Mouse (Mus musculus): ENCODE data around the gene Rictor. TPM values are rescaled to one million over a fixed set of nuclear protein-coding genes. Genes with fewer than 3 reads are reported as not detected.

The Rictor gene
- total and polyA plus RNA-seq, 3 experiments, result 10.3 to 10.6 TPM; not detected in 1

- peaks cover 74% of the 10 kb centered on the region for H3K79me2 ChIP-seq (ENCODE audit: control insufficient read depth, insufficient read depth, low read length, poor library complexity)
- H3K4me3 ChIP-seq (ENCODE audit: control insufficient read depth in 1 of 2, insufficient read depth in 1 of 2, low read depth in 2 of 2, low read length in 2 of 2), result no peak overlapping the region; a peak in 1 of 4 replicates
- peaks cover 25 to 40% of the 10 kb centered on the region in 2 experiments for H3K4me1 ChIP-seq (ENCODE audit: control insufficient read depth in 1 of 2, insufficient read depth in 2 of 2, low read length in 2 of 2)
Measured at GRCm38 (mm10) chr15:6710341-6710740, 2.2 kb downstream of the Rictor start.

DNA sequence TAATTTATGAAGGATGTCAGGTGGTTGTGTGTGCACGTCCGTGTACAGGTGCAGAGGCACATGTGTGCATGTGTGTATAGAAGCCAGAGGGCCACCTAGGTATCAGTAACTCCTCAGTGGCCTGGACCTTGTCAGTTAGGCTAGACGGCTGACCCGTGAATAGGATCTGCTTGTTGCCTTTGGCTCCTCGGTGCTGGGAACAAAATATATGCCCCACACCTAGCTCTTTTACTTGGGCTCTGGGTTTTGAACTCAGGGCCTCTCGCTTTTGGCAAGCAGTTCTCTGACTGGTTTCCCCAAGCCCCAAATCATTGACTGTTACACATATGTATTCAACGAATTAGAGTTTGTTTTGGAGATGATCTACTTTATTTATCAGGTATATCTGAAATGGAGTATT lies 3.0 kb downstream of the Rictor start:
- no peak for TF ChIP-seq ZNF384 (IDR thresholded peaks at IDR 0.05; ENCODE audit: low read depth, low read length)
- TF ChIP-seq POLR2AphosphoS5 (IDR thresholded peaks at IDR 0.05; ENCODE audit: borderline replicate concordance, low read depth, low read length), result no peak
- TF ChIP-seq KAT2A (conservative IDR thresholded peaks at IDR 0.05; ENCODE audit: low read depth, low read length), result no peak
- TF ChIP-seq RAD21 (IDR thresholded peaks at IDR 0.05; ENCODE audit: low read depth, low read length), result no peak
- no peak for TF ChIP-seq TAL1 (IDR thresholded peaks at IDR 0.05; ENCODE audit: low read length)
- TF ChIP-seq MYB (IDR thresholded peaks at IDR 0.05; ENCODE audit: low read depth, low read length), result no peak
- TF ChIP-seq USF1 (IDR thresholded peaks at IDR 0.05; ENCODE audit: low read depth, low read length), result no peak
- no peak for TF ChIP-seq MAX (IDR thresholded peaks at IDR 0.05; ENCODE audit: low read length)
- TF ChIP-seq SIN3A (IDR thresholded peaks at IDR 0.05; ENCODE audit: low read length), result no peak
- TF ChIP-seq POLR2AphosphoS2 (IDR thresholded peaks at IDR 0.05; ENCODE audit: low read length), result no peak
- TF ChIP-seq CHD1 (IDR thresholded peaks at IDR 0.05; ENCODE audit: low read depth, low read length), result no peak
- no peak for TF ChIP-seq NRF1 (IDR thresholded peaks at IDR 0.05; ENCODE audit: insufficient read depth, low read depth, low read length, poor library complexity, severe bottlenecking)
- no peak overlapping the region for H3K27ac ChIP-seq (ENCODE audit: control insufficient read depth, low read depth, low read length)
- DNase-seq (ENCODE audit: low read depth, low spot score), result no peak
- peaks cover 20 to 36% of the 10 kb centered on the region in 2 experiments for H3K4me1 ChIP-seq (ENCODE audit: control insufficient read depth in 1 of 2, insufficient read depth in 2 of 2, low read length in 2 of 2)
- peaks cover 4 to 57% of the 10 kb centered on the region in 2 experiments for H3K36me3 ChIP-seq (ENCODE audit: control insufficient read depth in 1 of 2, insufficient read depth in 2 of 2, low read length in 2 of 2)
- H3K27me3 ChIP-seq (ENCODE audit: control insufficient read depth in 1 of 2, insufficient read depth in 2 of 2, low read length in 2 of 2), result no peaks in the 10 kb centered on the region
- peaks cover 81% of the 10 kb centered on the region for H3K79me2 ChIP-seq (ENCODE audit: control insufficient read depth, insufficient read depth, low read length, poor library complexity)
- H3K4me3 ChIP-seq (ENCODE audit: control insufficient read depth in 1 of 2, insufficient read depth in 1 of 2, low read depth in 2 of 2, low read length in 2 of 2), result no peak overlapping the region; a peak in 1 of 4 replicates
- no peaks in the 10 kb centered on the region for H3K9me3 ChIP-seq (replicated peaks; ENCODE audit: insufficient read depth, low read length)
- no peak overlapping the region for H3K9ac ChIP-seq (ENCODE audit: control insufficient read depth, low read depth, low read length, poor library complexity, severe bottlenecking)

More at GRCm38 (mm10) chr15:6710341-6710740, 2.2 kb downstream of the Rictor start:
- DNase-seq (ENCODE audit: low read depth, low spot score), result no peak
- Histone ChIP-seq H3K27me3 (ENCODE audit: control insufficient read depth in 1 of 2, insufficient read depth in 2 of 2, low read length in 2 of 2) (no peaks in the 10 kb centered on the region), H3K9ac (ENCODE audit: control insufficient read depth, low read depth, low read length, poor library complexity, severe bottlenecking) (no peak overlapping the region), H3K27ac (ENCODE audit: control insufficient read depth, low read depth, low read length) (no peak overlapping the region), H3K9me3 (replicated peaks; ENCODE audit: insufficient read depth, low read length) (no peaks in the 10 kb centered on the region), H3K36me3 (ENCODE audit: control insufficient read depth in 1 of 2, insufficient read depth in 2 of 2, low read length in 2 of 2) (peaks cover 4 to 62% of the 10 kb centered on the region in 2 experiments)
- no peak for TF ChIP-seq KAT2A (conservative IDR thresholded peaks at IDR 0.05; ENCODE audit: low read depth, low read length)

DNA sequence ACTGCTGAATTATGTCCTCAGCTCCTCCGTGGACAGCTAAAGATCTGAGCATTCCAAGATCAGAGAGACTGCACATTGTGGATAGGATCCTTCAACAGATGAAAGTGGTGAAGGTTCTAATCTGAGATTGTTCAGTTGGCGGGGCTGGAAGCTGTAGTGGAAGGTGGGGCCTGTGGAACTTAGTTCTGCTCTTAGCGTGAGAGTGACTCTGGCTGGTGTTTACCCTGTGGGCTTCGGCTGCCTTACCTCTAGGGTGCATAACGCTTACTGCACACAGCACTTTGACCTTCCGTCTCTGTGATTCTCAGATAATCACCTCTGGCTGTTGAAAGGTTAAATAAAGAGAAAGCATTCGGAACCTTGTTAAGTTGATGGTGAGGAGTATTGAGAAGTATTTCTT lies 6.6 kb downstream of the Rictor start:
- H3K27ac ChIP-seq (ENCODE audit: control insufficient read depth, low read depth, low read length), result no peak overlapping the region
- peaks cover 20 to 31% of the 10 kb centered on the region in 2 experiments for H3K4me1 ChIP-seq (ENCODE audit: control insufficient read depth in 1 of 2, insufficient read depth in 2 of 2, low read length in 2 of 2)
- H3K4me3 ChIP-seq (ENCODE audit: control insufficient read depth in 1 of 2, insufficient read depth in 1 of 2, low read depth in 2 of 2, low read length in 2 of 2), result no peak overlapping the region
- TF ChIP-seq MAFK (IDR thresholded peaks at IDR 0.05; ENCODE audit: borderline replicate concordance, low read depth, low read length) (no peak), BHLHE40 (IDR thresholded peaks at IDR 0.05; ENCODE audit: borderline replicate concordance, low read depth, low read length) (no peak), GATA1 (IDR thresholded peaks at IDR 0.05; ENCODE audit: low read depth, low read length) (no peak), MYB (IDR thresholded peaks at IDR 0.05; ENCODE audit: low read depth, low read length) (no peak), MAZ (IDR thresholded peaks at IDR 0.05; ENCODE audit: low read depth, low read length) (no peak), CHD1 (IDR thresholded peaks at IDR 0.05; ENCODE audit: low read depth, low read length) (no peak), ETS1 (IDR thresholded peaks at IDR 0.05; ENCODE audit: low read depth, low read length) (no peak), ZC3H11A (IDR thresholded peaks at IDR 0.05; ENCODE audit: low read depth, low read length) (no peak), MAX (IDR thresholded peaks at IDR 0.05; ENCODE audit: low read length) (no peak), TAL1 (IDR thresholded peaks at IDR 0.05; ENCODE audit: low read length) (no peak), TCF12 (IDR thresholded peaks at IDR 0.05; ENCODE audit: low read depth, low read length) (no peak), MEF2A (IDR thresholded peaks at IDR 0.05; ENCODE audit: extremely low read depth, insufficient replicate concordance, low read depth, low read length, poor library complexity, severe bottlenecking) (no peak), RCOR1 (IDR thresholded peaks at IDR 0.05; ENCODE audit: low read depth, low read length) (no peak)
- DNase-seq (ENCODE audit: low read depth, low spot score), result no peak
- H3K36me3 ChIP-seq (ENCODE audit: control insufficient read depth in 1 of 2, insufficient read depth in 2 of 2, low read length in 2 of 2), result peaks cover 10 to 51% of the 10 kb centered on the region in 2 experiments
- H3K9ac ChIP-seq (ENCODE audit: control insufficient read depth, low read depth, low read length, poor library complexity, severe bottlenecking), result no peak overlapping the region
- no peaks in the 10 kb centered on the region for H3K27me3 ChIP-seq (ENCODE audit: control insufficient read depth in 1 of 2, insufficient read depth in 2 of 2, low read length in 2 of 2)
- H3K79me2 ChIP-seq (ENCODE audit: control insufficient read depth, insufficient read depth, low read length, poor library complexity), result peaks cover 81% of the 10 kb centered on the region
- H3K9me3 ChIP-seq (replicated peaks; ENCODE audit: insufficient read depth, low read length), result no peaks in the 10 kb centered on the region
